Mouse (Mus musculus) midbrain, embryonic 14.5 days (tissue): ENCODE data around the gene Nupr1. TPM values are rescaled to one million over a fixed set of nuclear protein-coding genes. Genes with fewer than 3 reads are reported as not detected.

Experiments
- ATAC-seq: fragments of 200-750 bp; cut with Nextera tagmentation; 2 replicates; pipeline ENCODE4 v1.8.0; 2017; ENCODE audit warnings: moderate number of reproducible peaks, moderate library complexity; ENCODE audit not compliant: low FRiP score, low TSS enrichment
- DNase-seq: peaks from one replicate; pipeline ENCODE4 v3.0.0-alpha.2; 2015
- H3K27ac ChIP-seq: fragments of 300-500 bp; sonication (generic); replicated peaks from 2 replicates; pipeline ENCODE4 v1.5.1; 2014; ENCODE audit warnings: mild to moderate bottlenecking, low read depth, low read length, moderate library complexity
- H3K27me3 ChIP-seq: fragments of 300-500 bp; sonication (generic); 2 replicates; pipeline ENCODE4 v1.6.1; 2014; ENCODE audit warnings: low read length, control low read depth, mixed read lengths; ENCODE audit not compliant: control insufficient read depth, insufficient read depth
- H3K36me3 ChIP-seq: fragments of 300-500 bp; sonication (generic); 2 replicates; pipeline ENCODE4 v1.6.1; 2014; ENCODE audit warnings: low read length, control low read depth; ENCODE audit not compliant: control insufficient read depth, insufficient read depth
- H3K4me1 ChIP-seq: fragments of 300-500 bp; sonication (generic); 2 replicates; pipeline ENCODE4 v1.6.1; 2014; ENCODE audit warnings: mild to moderate bottlenecking, antibody characterized with exemption, low read length, control low read depth; ENCODE audit not compliant: control insufficient read depth, insufficient read depth
- H3K4me2 ChIP-seq: fragments of 300-500 bp; sonication (generic); 2 replicates; pipeline ENCODE4 v1.6.1; 2014; ENCODE audit warnings: mild to moderate bottlenecking, low read length, moderate library complexity
- H3K4me3 ChIP-seq: fragments of 300-500 bp; sonication (generic); replicated peaks from 2 replicates; pipeline ENCODE4 v1.5.1; 2014; ENCODE audit warnings: low read depth, low read length
- H3K9ac ChIP-seq: fragments of 300-500 bp; sonication (generic); replicated peaks from 2 replicates; pipeline ENCODE4 v1.6.1; 2014; ENCODE audit warnings: mild to moderate bottlenecking, low read length, moderate library complexity
- H3K9me3 ChIP-seq: fragments of 300-500 bp; sonication (generic); 2 replicates; pipeline ENCODE4 v1.6.1; 2016; ENCODE audit warnings: low read length, control low read depth, mixed read lengths; ENCODE audit not compliant: control insufficient read depth
- WGBS: fragments of 180-500 bp; shearing (Covaris S2); extraction: QIAGEN DNeasy Blood & Tissue Kit; methylation state at CpG from one replicate; pipeline ENCODE4 v1.1.7; 2014; 5-methylcytosine and 5-hydroxymethylcytosine counted together
- polyA plus RNA-seq: library from polyadenylated mRNA; unstranded; fragments of >200 nt; fragmentation: Nextera tagmentation; extraction: Ambion mirVana; gene quantifications from 2 replicates; pipeline ENCODE4 v1.2.1, GENCODE M21; 2014

The Nupr1 gene
- polyA plus RNA-seq, 1 experiment from 2014 or later: 5.8 TPM

DNA sequence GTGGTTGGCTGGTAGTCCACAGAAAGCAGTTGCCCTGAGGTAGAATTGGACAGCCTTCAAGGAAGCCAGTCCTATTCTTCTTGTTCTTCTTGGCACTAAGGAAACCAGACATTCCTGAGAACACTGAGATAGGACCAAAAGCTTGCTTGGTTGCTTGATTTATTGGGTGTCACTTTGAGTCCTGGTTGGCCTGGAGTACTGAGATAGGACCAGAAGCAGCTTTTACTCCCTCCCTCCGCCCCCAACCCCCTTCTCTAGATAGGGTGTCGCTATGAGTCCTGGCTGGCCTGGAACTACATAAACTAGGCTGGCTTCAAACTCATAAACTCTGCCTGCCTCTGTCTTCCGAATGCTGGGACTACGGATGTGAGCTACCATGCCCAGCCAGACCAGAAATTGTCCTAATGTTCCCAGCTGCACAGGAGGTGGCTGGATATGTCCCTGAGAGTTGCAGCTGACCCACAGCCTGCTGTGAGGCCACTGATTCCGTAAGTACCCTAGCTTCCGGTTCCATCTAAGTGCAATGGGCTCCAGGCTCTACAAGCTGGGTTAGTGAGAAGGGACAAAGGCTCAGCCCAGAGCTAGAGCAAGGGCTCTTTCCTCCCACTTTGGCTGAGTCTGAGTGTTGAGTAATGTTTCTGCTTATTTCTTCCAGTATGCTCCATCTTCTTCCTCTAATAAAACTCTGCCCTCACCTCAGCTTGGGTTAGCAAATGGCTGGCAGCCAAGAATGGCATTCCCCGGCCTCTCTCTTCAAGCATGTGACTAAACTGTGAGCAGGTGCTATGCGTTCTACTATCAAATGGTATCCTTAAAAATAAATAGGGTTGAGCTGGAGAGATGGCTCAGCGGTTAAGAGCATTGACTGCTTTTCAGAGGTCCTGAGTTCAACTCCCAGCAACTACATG is 9.0 kb downstream of the Nupr1 start:
- H3K4me2 ChIP-seq: no peak overlapping the region
- no peak for ATAC-seq
- no peaks in the 10 kb centered on the region for H3K4me1 ChIP-seq
- H3K36me3 ChIP-seq: no peaks in the 10 kb centered on the region
- no peak overlapping the region for H3K4me3 ChIP-seq
- no peak for DNase-seq
- no peak overlapping the region for H3K27ac ChIP-seq
- H3K9ac ChIP-seq: no peak overlapping the region
- H3K27me3 ChIP-seq: no peaks in the 10 kb centered on the region
- WGBS: 91% methylated on average over 9 of the region's 9 CpGs
- H3K9me3 ChIP-seq: no peaks in the 10 kb centered on the region

DNA sequence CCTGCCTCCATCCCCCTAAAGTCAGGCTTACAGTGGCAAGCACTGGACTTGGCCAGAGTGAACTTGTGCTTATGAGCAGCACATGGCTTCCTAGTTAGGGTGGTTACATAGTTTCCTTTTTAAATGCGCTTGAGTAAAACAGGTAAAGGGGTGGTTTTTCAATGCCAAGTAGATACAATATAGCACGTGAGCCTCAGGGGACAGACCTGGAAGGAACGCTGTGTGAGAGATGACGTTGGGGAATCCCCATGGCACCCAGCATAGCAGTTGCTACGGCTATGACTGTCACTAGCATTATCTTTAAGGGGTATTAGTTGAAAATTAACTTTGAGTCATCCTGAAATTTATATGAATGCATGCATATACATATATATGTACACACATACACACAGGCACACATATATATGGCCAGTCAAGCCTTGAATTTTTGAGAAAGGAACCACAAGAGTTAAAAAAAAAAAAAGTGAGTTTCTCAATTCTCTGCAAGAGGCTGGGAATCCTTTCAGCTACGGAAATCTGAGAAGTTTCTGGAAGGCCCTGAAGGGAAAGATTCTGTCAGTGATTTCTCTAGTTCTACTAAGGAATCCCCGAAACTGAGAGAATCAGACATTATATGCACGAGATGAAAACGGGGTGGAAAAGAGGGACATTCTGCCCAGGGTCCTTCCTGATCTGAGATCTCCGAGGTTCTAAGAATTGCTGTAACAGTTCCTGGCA is 10.9 kb downstream of the Nupr1 start:
- ATAC-seq: no peak
- WGBS: 86% methylated on average over 10 of the region's 10 CpGs
- no peak overlapping the region for H3K4me3 ChIP-seq
- H3K4me1 ChIP-seq: no peaks in the 10 kb centered on the region
- no peaks in the 10 kb centered on the region for H3K9me3 ChIP-seq
- no peak overlapping the region for H3K4me2 ChIP-seq
- H3K27ac ChIP-seq: no peak overlapping the region
- H3K9ac ChIP-seq: no peak overlapping the region
- H3K27me3 ChIP-seq: no peaks in the 10 kb centered on the region
- no peaks in the 10 kb centered on the region for H3K36me3 ChIP-seq
- DNase-seq: no peak

DNA sequence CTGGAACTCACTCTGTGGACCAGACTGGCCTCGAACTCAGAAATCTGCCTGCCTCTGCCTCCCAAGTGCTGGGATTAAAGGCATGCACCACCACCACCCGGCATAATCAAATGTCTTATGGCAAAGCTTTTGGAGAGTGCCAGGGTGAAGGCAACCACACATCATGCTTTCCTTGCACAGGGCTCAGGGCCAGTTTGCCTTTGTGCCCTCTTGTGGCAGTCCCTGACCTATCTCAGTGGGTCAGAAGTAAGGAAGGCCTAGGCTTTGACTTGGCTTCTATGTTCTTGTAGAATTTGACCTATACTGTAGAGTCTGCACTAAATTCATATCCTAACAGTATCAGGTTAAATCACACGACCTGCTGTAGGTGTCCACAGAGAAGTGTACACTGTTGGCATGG is 14.0 kb downstream of the Nupr1 start:
- Histone ChIP-seq H3K4me1 (no peaks in the 10 kb centered on the region), H3K27ac (no peak overlapping the region), H3K9me3 (no peaks in the 10 kb centered on the region), H3K36me3 (no peaks in the 10 kb centered on the region), H3K9ac (no peak overlapping the region), H3K27me3 (no peaks in the 10 kb centered on the region), H3K4me2 (no peak overlapping the region), H3K4me3 (no peak overlapping the region)
- ATAC-seq (no peak), DNase-seq (no peak)
- 71% methylated on average over 3 of the region's 3 CpGs for WGBS

GRCm38 (mm10) chr7:126612736-126613135 is 17.9 kb downstream of the Nupr1 start:
- Histone ChIP-seq H3K4me1 (no peaks in the 10 kb centered on the region), H3K27me3 (no peaks in the 10 kb centered on the region), H3K9ac (no peak overlapping the region), H3K9me3 (no peaks in the 10 kb centered on the region), H3K4me3 (no peak overlapping the region), H3K4me2 (no peak overlapping the region), H3K36me3 (no peaks in the 10 kb centered on the region), H3K27ac (no peak overlapping the region)
- ATAC-seq (no peak), DNase-seq (no peak)
- WGBS: 84% methylated on average over 3 of the region's 3 CpGs

- H3K4me1 ChIP-seq: no peaks in the 10 kb centered on the region
- no peak overlapping the region for H3K9ac ChIP-seq
- ATAC-seq (no peak), DNase-seq (no peak)
- H3K4me3 ChIP-seq: no peak overlapping the region
- no peak overlapping the region for H3K4me2 ChIP-seq
- H3K27ac ChIP-seq: no peak overlapping the region
- no peaks in the 10 kb centered on the region for H3K9me3 ChIP-seq
- H3K36me3 ChIP-seq: no peaks in the 10 kb centered on the region
- WGBS: 84% methylated on average over 5 of the region's 5 CpGs
- no peaks in the 10 kb centered on the region for H3K27me3 ChIP-seq
Measured at GRCm38 (mm10) chr7:126607796-126608195, 22.9 kb downstream of the Nupr1 start.

DNA sequence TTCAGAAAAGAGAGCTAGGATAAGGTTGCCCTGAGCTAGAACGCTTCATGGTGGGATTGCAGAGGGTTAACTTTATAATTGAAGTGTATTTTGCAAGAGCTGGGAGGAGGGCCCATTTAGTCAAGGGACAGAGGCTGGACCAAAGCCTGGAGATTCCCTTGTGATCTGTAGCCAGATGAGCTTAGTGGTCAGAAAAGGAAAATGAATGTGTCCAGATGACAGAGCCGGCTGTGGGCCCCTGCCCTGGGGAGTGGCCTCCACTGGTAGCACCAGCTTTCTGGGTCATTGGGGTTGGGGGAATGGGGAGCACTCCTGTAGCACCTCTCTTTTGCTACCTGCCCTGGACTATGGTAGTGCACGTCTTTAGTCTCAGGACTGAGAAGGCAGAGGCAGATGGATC is 23.6 kb downstream of the Nupr1 start:
- no peak overlapping the region for H3K4me2 ChIP-seq
- H3K36me3 ChIP-seq: no peaks in the 10 kb centered on the region
- H3K9ac ChIP-seq: no peak overlapping the region
- no peaks in the 10 kb centered on the region for H3K27me3 ChIP-seq
- H3K9me3 ChIP-seq: no peaks in the 10 kb centered on the region
- H3K27ac ChIP-seq: no peak overlapping the region
- H3K4me1 ChIP-seq: no peaks in the 10 kb centered on the region
- 80% methylated on average over 3 of the region's 3 CpGs for WGBS
- no peak for ATAC-seq
- DNase-seq: no peak
- no peak overlapping the region for H3K4me3 ChIP-seq

DNA sequence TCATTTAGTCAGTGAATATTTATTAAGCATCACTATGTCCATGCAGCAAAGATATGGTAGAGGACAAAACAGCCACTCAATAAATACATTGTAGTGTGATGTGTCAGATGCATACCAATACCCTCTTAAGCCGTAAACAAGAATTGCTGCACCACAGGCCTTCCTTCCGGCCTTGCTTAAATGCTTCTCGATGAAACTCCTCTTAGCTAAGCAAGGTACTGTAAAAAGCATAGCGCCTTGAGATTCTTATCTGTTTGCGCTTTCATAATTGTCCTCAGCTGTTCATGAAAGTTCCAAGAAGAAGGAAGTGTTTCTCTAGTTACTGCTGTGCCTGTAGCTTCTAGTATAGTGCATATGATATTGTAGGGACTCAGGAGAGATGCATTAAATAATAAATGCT is 24.1 kb downstream of the Nupr1 start:
- Histone ChIP-seq H3K4me3 (no peak overlapping the region), H3K9ac (no peak overlapping the region), H3K4me2 (no peak overlapping the region), H3K9me3 (no peaks in the 10 kb centered on the region), H3K27ac (no peak overlapping the region), H3K27me3 (no peaks in the 10 kb centered on the region), H3K4me1 (no peaks in the 10 kb centered on the region), H3K36me3 (no peaks in the 10 kb centered on the region)
- DNase-seq: no peak
- ATAC-seq: no peak
- WGBS: 86% methylated on average over 5 of the region's 5 CpGs

GRCm38 (mm10) chr7:126602650-126603049 is 28.0 kb downstream of the Nupr1 start:
- Histone ChIP-seq H3K9ac (no peak overlapping the region), H3K27me3 (no peaks in the 10 kb centered on the region), H3K27ac (no peak overlapping the region), H3K4me2 (no peak overlapping the region), H3K4me1 (no peaks in the 10 kb centered on the region), H3K9me3 (no peaks in the 10 kb centered on the region), H3K36me3 (no peaks in the 10 kb centered on the region), H3K4me3 (no peak overlapping the region)
- DNase-seq: no peak
- WGBS: 86% methylated on average over 3 of the region's 3 CpGs
- no peak for ATAC-seq

GRCm38 (mm10) chr7:126601896-126602295 is 28.8 kb downstream of the Nupr1 start:
- Histone ChIP-seq H3K4me2 (no peak overlapping the region), H3K4me1 (no peaks in the 10 kb centered on the region), H3K36me3 (no peaks in the 10 kb centered on the region), H3K27ac (no peak overlapping the region), H3K9ac (no peak overlapping the region), H3K4me3 (no peak overlapping the region), H3K27me3 (no peaks in the 10 kb centered on the region), H3K9me3 (no peaks in the 10 kb centered on the region)
- 48% methylated on average over 4 of the region's 5 CpGs for WGBS
- no peak for ATAC-seq
- DNase-seq: no peak
